Mouse (Mus musculus): ENCODE results near the gene Misp.

DNA sequence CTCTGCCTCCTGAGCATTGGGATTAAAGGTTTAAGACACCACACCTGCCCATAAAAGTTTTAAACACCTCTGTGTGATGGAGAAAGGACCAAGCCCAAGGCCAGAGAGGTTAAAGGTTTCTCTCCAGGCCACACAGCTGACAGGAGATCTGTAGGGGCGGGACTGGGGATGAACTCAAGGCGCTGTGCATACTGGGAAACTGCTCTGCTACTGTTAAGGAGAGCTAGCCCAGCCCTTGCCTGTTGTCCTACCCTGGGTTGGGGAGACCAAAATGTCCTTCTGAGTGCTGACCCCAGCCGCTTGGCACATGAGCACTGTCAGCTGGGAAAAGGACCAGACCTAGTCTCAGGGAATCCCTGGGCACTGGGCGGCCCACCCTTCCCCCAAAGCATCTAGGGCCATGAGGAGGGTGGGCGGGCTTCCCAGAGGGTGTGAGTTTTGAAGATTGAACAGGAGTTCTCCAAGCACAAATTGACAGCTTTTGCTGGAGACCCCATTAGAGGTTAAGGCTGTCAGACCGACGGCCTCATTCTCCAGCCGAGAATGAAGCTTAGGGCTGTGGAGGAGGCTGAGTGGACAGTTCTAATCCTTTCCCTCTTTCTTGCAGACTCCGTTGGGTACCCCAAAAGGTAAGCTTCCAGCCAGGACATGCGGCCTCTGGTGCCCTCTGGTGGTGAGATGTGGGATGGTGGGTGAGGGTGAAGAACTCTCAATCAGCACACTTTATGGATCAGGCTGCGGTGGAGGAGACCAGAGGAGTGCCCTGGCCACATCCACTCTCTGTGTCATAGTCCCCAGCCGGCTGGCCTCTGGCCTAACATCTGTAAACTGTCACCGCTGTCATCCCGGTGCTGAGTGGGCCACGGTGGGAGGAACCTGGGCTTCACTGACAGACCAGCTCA, 8.8 kb upstream of the Misp start:
- TF ChIP-seq CTCF (IDR thresholded peaks at IDR 0.05; ENCODE audit: insufficient read depth, low read length) (peak; percentile 96), POLR2A (IDR thresholded peaks at IDR 0.05; ENCODE audit: borderline replicate concordance, extremely low read depth, low read depth, low read length) (no peak)
